Mouse (Mus musculus) G1E (cell line): ENCODE data around the gene Cd4. TPM values are rescaled to one million over a fixed set of nuclear protein-coding genes. Genes with fewer than 3 reads are reported as not detected.

Source experiments
- ATAC-seq: 2 replicates; pipeline ENCODE4 v1.8.0; 2016; ENCODE audit warnings: mild to moderate bottlenecking; ENCODE audit not compliant: insufficient number of reproducible peaks, poor library complexity, low FRiP score, severe bottlenecking; ENCODE audit errors: extremely low read depth
- DNase-seq: peaks from one replicate; pipeline ENCODE4 v3.0.0; 2012; ENCODE audit warnings: low spot score
- H3K27me3 ChIP-seq: 2 replicates; pipeline ENCODE4 v1.6.1; 2012; ENCODE audit warnings: mild to moderate bottlenecking, low read length, inconsistent platforms; ENCODE audit not compliant: insufficient read depth
- H3K36me3 ChIP-seq: replicated peaks from 2 replicates; pipeline ENCODE3; 2012; ENCODE audit warnings: mild to moderate bottlenecking, inconsistent platforms
- H3K4me1 ChIP-seq: 2 replicates; pipeline ENCODE4 v1.6.1; 2012; ENCODE audit warnings: low read depth, low read length, inconsistent platforms, mixed read lengths; ENCODE audit not compliant: insufficient read depth
- H3K4me3 ChIP-seq: 2 replicates; pipeline ENCODE4 v1.5.1; 2012; ENCODE audit warnings: low read depth, mild to moderate bottlenecking, inconsistent platforms, low read length, moderate library complexity, mixed read lengths
- H3K9me3 ChIP-seq: replicated peaks from 2 replicates; pipeline ENCODE4 v1.6.1; 2012; ENCODE audit warnings: inconsistent platforms
- CTCF ChIP-seq: IDR thresholded peaks from 2 replicates; pipeline ENCODE4 v1.5.1; 2012; ENCODE audit warnings: low read depth, low read length, inconsistent platforms, mixed read lengths
- GATA1 ChIP-seq: IDR thresholded peaks from 2 replicates; pipeline ENCODE4 v1.6.1; 2012; ENCODE audit warnings: borderline replicate concordance, low read length, inconsistent platforms, mixed read lengths
- GATA2 ChIP-seq: IDR thresholded peaks from 2 replicates; pipeline ENCODE4 v1.6.1; 2012; ENCODE audit warnings: low read depth, low read length, inconsistent platforms, borderline replicate concordance
- POLR2AphosphoS5 ChIP-seq: IDR thresholded peaks from 2 replicates; pipeline ENCODE4 v1.6.1; 2012; ENCODE audit warnings: low read depth, low read length, inconsistent platforms; ENCODE audit not compliant: insufficient replicate concordance
- TAL1 ChIP-seq: conservative IDR thresholded peaks from 2 replicates; pipeline ENCODE4 v1.6.1; 2012; ENCODE audit warnings: low read depth, low read length, inconsistent platforms, mixed read lengths
- polyA plus RNA-seq: library from polyadenylated mRNA; stranded (reverse); fragments of >175 nt; gene quantifications from 2 replicates; pipeline ENCODE4 v1.2.3, GENCODE M21; 2012
- total RNA-seq, 2 experiments: library from RNA; stranded (forward) in 1 of 2; stranded (reverse) in 1 of 2; fragments of 200-1000 nt in 1 of 2; fragments of >200 nt in 1 of 2; fragmentation: Nextera tagmentation in 1 of 2; gene quantifications; 2 replicates each; pipeline ENCODE4 v1.2.3; 2014 to 2017

Cd4 gene
- total and polyA plus RNA-seq, 3 experiments = 0.33 TPM; not detected in 2

DNA sequence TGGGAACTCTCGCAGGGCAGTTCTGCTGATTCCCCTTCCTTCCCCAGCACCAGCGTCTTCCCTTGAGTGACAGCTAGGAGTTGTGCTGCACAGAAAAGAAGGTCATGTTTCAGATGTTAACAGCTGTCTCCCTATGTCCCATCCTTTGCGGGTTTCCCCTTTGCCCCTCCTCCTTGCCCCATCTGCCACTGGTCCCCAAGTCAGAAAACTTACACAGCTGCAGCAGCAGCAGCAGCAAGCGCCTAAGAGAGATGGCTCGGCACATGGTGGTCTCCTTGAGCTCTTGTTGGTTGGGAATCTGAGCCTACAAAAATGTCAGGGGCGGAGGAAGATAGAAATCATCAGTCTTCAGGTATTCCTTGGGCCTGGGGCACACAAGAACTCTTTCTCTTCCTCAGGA is 8.6 kb downstream of the Cd4 start:
- no peak overlapping the region for H3K4me3 ChIP-seq
- TF ChIP-seq GATA1 (no peak), GATA2 (no peak), POLR2AphosphoS5 (no peak), TAL1 (no peak), CTCF (no peak)
- H3K36me3 ChIP-seq = no peaks in the 10 kb centered on the region
- DNase-seq (no peak), ATAC-seq (no peak)
- H3K4me1 ChIP-seq = peaks cover 2% of the 10 kb centered on the region; the same call in 1 of the 2 replicates
- peaks cover 26% of the 10 kb centered on the region for H3K27me3 ChIP-seq
- no peaks in the 10 kb centered on the region for H3K9me3 ChIP-seq

GRCm38 (mm10) chr6:124874348-124874747 is 13.7 kb downstream of the Cd4 start:
- TF ChIP-seq GATA2 (no peak), POLR2AphosphoS5 (no peak), GATA1 (no peak), CTCF (no peak), TAL1 (no peak)
- no peaks in the 10 kb centered on the region for H3K4me1 ChIP-seq
- H3K4me3 ChIP-seq = no peak overlapping the region
- H3K36me3 ChIP-seq = no peaks in the 10 kb centered on the region
- DNase-seq = no peak
- no peak for ATAC-seq
- no peaks in the 10 kb centered on the region for H3K9me3 ChIP-seq
- H3K27me3 ChIP-seq = peaks cover 37% of the 10 kb centered on the region

DNA sequence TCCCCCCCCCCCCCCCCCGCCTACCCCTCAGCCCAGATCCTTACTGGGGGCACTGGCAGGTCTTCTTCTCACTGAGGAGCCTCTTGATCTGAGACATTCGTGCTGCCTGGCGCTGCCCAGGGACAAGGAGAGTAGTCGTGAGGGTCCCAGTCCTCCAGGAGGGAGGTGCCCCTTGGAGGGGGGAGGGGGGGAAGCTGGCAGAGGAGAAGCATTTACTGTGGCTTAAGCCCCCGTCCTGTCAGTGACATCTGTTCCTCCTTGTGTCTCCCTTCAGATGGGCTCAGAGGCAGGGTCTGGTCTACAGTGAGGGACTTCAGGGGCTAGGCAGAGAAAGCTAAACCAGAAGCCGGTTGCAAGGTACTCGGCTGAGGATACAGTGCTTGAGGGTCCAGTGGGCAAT is 21.5 kb downstream of the Cd4 start:
- no peak for ATAC-seq
- no peak for DNase-seq
- TF ChIP-seq GATA1 (no peak), POLR2AphosphoS5 (no peak), TAL1 (no peak), GATA2 (no peak), CTCF (no peak)
- H3K4me1 ChIP-seq = peaks cover 3% of the 10 kb centered on the region; the same call in 1 of the 2 replicates
- H3K9me3 ChIP-seq = no peaks in the 10 kb centered on the region
- no peak overlapping the region for H3K4me3 ChIP-seq
- no peaks in the 10 kb centered on the region for H3K36me3 ChIP-seq
- peaks cover 69% of the 10 kb centered on the region for H3K27me3 ChIP-seq

DNA sequence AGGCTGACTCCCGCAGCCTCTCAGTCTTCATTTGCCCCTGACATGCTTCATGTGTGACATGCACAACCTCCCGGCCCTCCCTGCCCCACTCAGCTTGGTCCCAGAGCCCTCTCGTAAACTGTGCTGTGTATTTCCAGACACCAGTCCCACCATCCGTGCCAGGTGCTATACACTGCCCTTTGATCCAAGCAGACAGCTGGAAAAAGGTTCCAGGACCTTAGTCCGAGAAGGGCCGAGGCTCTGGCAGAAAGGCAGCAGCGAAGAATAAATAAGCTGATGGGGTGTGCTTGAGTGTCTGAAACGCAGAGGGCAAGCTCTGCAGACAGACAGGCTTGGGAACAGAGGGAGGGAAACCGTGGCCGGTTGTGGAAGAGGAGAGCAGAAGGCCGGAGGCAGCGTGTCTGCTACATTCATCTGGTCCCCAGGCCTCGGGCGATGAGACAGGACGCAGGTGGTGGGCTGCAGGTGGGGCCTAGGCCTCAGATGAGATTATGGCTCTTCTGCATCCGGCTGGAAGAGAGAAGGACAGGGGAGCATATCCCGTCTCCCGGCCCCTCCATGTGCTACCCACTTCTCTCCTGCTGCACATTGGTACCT is 22.2 kb downstream of the Cd4 start:
- Histone ChIP-seq H3K36me3 (no peaks in the 10 kb centered on the region), H3K27me3 (peaks cover 72% of the 10 kb centered on the region), H3K4me1 (peaks cover 3% of the 10 kb centered on the region; the same call in 1 of the 2 replicates), H3K9me3 (no peaks in the 10 kb centered on the region), H3K4me3 (no peak overlapping the region)
- DNase-seq = no peak
- TF ChIP-seq GATA1 (no peak), POLR2AphosphoS5 (no peak), CTCF (no peak), GATA2 (no peak), TAL1 (no peak)
- ATAC-seq = no peak

DNA sequence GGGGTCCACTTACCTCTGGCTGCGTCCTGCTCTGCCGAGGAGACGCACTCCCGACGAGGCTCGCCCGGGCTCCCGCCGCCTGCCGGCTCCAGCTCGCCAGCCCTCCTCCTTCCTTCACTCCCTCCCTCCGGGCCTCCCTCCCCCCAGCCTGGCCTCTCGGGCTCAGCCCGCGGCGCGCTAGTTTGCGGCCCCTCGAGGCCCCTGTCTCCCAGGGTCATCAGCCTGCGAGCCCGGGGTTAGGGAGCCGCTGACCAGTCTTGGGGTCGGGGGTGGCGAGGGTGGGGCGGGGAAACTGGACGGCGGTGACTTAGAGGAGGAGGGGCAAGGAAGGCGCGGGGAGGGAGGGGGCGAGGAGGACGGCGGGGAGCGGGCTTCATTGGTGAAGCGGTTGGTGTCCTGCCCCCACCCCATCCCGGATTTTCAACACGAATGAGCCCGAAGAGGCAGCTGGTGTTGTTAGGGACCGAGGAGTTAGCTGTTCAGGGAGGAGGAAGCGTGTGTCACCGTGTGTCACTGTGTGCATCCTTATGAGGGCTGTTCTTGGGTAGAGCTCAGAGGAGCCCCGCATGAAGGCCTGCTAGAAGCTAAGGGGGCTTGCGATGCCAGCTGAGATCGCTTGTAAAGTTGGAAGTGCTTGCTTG is 24.2 kb downstream of the Cd4 start, which contains the start of gene Gpr162:
Gpr162 (minus strand) TSS at position 326 of the 641 bp plus-strand sequence.
- no peak within 1 kb of the TSS for H3K4me3 ChIP-seq
- peaks cover 5% of the 10 kb centered on the region; the same call in 1 of the 2 replicates for H3K4me1 ChIP-seq
- H3K36me3 ChIP-seq = no peaks in the 10 kb centered on the region
- TF ChIP-seq GATA2 = no peak
- no peak for TF ChIP-seq CTCF
- no peak for TF ChIP-seq GATA1
- TF ChIP-seq POLR2AphosphoS5 = no peak
- no peak for TF ChIP-seq TAL1
- no peaks in the 10 kb centered on the region for H3K9me3 ChIP-seq
- H3K27me3 ChIP-seq = peaks cover 73% of the 10 kb centered on the region
- DNase-seq (no peak), ATAC-seq (no peak)

DNA sequence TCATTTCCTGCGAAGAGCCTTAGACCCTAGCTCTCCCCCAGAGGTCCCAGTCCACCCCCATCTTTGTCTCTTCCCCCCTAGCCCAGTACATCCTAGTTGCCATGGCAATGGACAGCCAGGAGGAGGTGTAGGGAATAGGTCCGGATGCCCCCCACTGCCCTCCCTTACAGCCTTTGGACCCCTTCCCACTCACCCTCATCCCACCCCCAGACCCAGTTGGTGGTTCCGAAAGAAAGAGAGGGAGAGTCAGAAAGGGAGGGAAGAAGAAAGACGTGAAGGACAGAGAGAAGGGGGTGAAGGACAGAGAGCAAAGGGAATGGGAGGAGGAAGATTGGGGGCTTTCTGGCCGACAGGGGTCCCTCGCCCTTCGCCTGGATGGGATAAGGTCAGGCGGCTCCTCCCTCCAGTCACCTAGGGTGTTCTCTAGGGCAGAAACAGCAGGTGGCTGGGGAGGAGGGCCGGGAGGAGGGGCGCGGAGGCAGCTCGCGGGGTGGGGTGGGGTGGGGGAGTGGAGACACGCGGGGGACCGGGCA is 24.8 kb downstream of the Cd4 start:
- no peak for ATAC-seq
- no peak overlapping the region for H3K4me3 ChIP-seq

More for the DNA sequence above, 24.8 kb downstream of the Cd4 start:
- Histone ChIP-seq H3K9me3 (no peaks in the 10 kb centered on the region), H3K27me3 (peaks cover 76% of the 10 kb centered on the region), H3K4me1 (peaks cover 5% of the 10 kb centered on the region; the same call in 1 of the 2 replicates), H3K36me3 (no peaks in the 10 kb centered on the region)
- no peak for TF ChIP-seq POLR2AphosphoS5
- TF ChIP-seq CTCF = no peak
- TF ChIP-seq GATA1 = no peak
- TF ChIP-seq TAL1 = no peak
- TF ChIP-seq GATA2 = no peak
- no peak for DNase-seq
